Mouse (Mus musculus): ENCODE measurements around the gene Cxcl9.
A peak's percentile ranks its signal among the peaks of the same experiment; 100 is the strongest.
"Not testable (repeated sequence)": the region's sequence is repeated elsewhere in the genome, so short reads cannot be mapped to it uniquely, and the experiment has no call there.

Cxcl9 gene

DNA sequence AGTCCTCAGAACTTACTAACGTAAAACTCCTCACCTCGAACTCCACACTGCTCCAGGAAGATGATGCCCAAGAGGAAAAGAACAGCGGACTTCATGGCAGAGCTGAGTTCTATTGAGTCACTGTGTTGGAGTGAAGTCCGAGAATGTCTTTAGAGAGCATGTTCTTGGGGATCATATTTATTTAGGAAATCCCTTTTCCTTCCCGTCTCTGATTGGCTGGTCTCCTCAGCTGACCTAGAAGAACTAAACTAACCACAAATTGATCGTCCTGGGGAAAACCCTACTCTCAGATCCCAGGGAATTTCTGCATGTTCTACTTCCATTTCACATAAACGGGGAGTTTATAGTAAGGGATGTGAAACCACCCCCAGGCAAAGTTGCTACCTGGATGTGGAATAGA is at the start of gene Cxcl9:
Gene Cxcl9, minus strand, starts transcription at position 151 of the 400 bp plus-strand sequence.
- no peak for DNase-seq (ENCODE audit: low read depth, low spot score)

DNA sequence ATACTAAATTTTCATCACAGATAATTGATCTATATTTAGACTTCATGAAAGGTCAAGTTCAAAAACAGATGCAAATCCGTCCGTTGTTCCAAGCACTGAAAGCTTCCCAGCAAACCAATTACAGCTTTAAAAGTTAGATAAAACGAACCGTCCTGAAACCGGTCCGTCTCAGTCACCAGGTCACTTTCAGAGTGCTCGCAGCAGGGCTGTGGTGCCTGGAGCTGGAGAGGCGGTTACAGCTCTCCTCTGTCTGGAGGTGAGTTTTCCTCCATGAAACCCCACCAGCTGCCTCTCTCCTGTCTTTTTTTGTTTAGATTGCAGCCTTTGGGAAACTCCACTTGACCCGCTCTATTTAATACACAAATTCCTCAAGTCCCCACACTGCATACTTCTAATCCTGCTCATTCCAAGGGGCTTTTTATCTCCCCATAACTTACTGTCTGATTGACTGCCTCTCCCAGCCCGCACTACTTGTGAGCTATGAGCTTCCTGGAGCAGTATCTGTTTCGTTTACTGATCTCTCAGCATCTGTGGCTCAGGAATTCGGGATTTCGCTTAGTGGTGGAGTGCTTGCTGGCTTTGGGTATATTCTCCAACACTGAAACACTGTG is 49.0 kb upstream of the Cxcl9 start:
- DNase-seq (ENCODE audit: low read depth, low spot score): no peak

DNA sequence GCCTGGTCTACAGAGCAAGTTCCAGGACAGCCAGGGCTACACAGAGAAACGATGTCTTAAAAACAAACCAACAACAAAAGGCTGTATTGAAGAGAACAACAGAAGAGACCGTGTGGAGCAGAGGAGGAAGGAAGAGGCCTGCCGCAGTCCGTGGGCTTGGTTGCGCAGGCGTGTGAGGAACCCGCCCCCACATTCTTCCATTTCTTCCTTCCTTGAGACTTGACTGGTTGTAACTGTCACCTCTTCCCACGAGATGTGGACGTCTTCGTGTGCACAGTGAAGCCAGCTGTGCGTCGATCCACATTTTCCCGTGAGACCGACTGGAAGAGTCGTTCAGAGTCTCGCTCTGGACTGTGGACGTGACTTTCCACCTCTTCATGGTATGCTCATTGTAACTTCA is 47.5 kb upstream of the Cxcl9 start:
- DNase-seq (ENCODE audit: low read depth, low spot score): no peak

DNA sequence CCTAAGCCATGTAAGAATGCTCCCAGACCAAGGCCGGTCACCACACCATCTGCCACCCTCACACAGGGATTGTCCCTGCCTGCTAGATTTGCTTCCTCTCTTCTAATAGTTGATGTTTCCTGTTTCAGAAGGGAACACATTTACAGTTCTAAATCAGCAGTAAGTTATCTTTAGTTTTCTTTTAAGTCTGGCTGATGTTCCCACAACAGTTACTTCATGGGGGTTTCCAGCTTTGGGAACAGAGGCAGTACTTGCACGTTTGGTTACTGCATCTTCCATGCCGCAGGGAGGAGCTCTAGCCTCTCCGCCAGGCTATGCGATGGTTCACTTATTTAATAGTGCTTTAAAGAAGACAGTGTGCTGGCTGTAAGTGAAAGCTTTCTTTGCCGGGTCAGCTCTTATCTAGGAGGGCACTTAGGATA is 46.9 kb upstream of the Cxcl9 start:
- DNase-seq (ENCODE audit: low read depth, low spot score): no peak

DNA sequence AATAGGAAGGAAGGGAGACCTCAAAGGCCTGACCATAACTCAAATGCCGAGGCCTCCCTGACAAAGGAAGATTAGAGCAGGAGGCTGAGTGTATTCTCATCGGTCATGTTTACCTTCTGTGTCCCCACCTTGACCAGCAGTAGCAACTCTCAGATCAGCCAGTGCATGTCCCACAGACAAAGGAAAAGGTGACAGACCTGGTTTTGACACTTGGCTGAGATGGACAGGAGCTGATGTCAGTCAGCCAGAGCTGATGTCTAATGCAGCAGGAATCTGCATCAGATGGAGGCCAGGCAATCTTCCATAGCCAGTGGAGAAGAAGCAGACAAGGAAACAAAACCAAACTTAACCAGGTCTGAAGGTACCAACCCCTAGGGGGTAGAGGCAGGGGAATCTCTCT is 44.7 kb upstream of the Cxcl9 start:
- DNase-seq (ENCODE audit: low read depth, low spot score): no peak

DNA sequence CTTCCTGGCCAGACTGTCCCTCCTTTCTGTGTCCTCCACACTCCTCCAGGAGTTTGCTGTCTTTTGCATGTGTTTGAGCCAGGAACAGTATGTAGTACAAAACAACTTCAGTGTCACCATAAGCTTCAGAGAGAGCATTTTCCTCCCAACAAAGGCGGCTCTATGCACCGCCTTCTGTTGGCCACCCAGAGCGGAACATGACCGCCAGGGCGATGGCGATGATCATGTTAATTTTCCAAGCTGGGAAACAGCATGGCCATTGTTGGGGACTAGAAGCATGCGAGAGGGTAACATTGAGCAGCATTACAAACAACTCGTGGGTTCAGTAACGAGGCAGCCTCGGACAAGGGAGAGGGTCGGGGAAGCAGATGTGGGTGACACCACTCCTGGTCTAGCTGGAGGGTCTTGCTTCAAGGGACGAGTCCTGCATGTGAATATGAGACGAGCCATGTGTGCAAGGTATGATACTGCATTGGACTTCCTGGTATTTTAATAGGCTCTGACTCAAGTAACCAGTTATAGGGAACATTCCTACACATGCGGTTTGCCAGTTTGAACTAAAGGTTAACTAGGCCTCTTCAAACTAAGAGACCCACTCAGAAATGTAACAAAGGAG is 43.6 kb upstream of the Cxcl9 start:
- no peak for DNase-seq (ENCODE audit: low read depth, low spot score)

DNA sequence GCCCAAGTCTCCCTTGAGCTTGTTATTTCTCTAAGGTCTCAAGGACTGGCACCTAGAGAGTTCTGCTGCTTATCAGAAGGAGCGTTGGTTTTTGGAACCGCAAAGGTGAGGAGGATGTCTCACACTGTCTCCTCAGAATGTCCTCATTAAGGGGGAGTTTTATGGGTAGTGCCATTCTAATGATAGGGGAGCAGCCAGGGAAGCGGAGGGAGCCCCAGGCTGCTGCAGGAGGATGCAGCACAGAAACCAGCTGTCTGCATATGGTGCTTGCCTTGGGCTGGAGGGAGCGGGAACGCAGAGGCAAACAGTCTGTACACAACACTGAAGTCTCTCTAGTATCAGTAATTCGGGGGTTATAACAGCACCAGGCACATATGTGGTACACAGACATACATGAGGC is 43.0 kb upstream of the Cxcl9 start:
- no peak for DNase-seq (ENCODE audit: low read depth, low spot score)

DNA sequence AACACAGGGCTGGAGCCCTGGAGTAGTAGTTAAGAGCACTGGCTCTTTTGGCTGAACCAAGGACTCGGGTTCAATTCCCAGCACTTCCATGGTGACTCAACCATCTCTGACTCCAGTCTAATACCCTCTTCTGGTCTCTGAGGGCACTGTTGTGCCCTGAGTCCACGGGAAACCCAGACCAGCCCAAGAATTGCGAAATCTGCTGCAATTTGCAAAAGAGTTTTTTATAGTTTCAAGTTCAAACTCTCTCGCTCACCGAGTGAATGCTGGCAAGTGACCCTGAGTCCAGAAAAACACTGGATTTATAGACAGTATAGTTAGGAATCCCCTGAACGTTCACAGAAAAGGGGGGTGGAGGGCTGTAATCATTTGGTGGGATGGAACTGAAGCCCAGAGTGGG is 42.5 kb upstream of the Cxcl9 start:
- no peak for DNase-seq (ENCODE audit: low read depth, low spot score)

DNA sequence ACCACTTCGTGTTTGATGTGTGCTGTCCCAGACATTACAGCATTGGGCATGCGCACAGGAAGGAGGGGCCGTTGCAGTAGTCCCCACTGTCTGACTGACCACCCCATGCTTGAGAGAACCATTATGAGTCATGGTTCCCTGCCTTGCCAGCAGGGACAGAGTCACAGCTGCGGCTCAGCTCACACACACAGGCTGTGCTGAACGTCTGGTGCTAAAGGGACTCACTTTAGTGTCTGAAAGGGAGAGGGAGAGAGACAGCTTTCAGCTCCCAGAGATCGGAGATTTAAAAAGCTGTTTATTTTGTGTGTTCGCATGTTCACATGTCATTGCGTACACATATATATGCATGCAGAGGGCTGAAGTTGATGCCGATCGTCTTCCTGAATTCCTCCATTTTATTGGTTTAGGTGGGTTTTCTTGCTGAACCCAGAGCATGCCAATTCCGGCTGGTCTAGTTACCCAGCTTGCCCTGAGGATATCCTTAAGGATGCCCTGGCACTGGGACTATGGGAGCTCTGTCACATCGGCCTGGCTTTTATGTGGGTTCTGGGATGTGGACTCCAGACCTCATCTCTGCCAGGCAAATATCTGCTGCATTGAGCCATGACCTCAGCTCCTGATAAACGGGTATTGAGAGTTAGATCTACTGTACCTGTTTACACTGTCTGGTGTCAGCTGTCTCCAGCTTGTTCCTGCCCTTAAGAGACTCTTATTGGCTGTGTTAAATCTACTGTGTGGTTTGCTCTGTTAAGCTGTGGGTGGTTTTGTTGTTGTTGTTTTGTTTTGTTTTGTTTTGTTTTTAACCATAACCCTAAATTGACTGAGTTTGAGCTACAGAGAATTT is 41.5 kb upstream of the Cxcl9 start:
- DNase-seq (ENCODE audit: low read depth, low spot score): peak; percentile 77

DNA sequence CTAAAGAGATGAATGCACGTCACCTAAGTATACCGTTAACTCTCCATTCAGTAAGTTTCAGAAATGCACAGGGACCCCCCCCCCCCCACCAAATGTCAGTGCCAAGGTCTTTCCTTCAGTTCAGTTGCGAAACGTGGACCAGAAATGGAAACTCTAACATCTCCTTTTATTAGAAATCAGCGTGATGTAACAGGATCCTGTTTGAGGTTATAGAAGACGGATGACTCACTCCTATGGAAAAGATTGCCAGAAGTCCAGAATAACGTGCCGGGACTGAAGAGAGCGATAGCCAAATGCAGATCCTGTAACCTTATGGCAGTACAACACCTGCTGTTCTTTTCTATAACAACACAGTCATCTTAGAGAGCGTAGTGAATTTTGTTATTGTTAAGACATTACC is 40.5 kb upstream of the Cxcl9 start:
- DNase-seq (ENCODE audit: low read depth, low spot score): peak; percentile 67

DNA sequence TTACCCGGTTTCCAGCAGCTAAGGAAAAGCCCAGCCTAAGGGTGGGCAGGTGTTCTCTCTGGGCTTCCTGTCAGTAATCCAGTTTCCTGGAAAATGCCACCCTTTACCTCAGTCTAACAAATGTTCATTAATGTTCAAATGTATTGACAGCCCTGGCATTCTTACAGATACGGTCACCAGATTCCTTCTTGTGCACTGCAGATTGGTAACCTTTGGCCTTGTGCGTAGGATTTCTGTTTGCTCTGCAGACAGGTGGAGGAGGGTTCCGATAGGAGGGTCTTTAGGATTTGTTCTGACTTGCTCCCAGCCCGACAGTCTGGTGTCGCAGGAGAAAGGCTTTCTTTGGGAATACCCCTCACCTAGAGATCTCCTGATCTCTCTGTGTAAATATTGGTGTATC is 38.7 kb upstream of the Cxcl9 start:
- no peak for DNase-seq (ENCODE audit: low read depth, low spot score)

DNA sequence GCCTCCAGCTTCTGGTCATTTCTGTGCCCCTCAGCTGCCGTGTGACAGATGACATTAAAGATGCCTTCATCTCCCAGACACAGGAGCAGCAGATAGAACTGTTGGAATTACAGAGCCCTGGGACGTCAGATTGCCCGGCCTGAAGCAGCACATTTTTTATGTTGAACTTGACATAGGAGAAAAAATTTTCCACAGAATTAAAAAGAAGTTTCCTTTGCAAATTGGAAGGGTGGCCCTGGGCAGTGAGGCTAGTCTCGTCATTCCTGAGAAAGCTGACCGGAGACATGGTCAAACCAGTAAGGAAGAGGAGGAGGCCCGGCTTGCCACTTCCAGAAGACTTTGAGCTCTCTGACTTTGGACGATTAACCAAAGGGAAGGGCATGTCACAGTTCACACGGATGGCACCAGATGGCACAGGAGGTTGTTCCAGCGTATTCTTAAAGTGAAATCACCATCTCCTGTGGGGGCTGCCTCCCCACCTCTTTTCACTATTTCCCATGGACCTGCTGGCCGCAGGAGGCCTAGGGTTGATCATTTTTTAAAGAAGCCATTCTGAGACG is 37.3 kb upstream of the Cxcl9 start:
- DNase-seq (ENCODE audit: low read depth, low spot score): no peak

DNA sequence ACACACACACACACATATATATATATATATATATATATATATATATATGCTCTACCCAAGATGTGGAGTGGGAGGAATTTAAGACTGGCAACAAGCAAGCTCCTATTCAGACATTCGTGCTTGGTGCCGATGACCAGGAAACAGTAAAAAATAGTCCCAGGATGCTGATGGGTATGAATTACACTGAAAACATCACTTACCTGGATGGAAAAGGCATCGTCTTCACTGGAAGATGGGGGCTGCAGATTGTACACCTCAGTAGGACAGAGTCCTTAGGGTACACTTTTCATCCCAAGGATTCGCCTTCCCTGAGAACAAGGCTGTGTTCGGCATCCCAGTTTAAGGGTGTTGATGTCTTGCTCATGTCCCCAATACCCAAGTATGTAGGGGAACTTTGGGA is 36.1 kb upstream of the Cxcl9 start:
- no peak for DNase-seq (ENCODE audit: low read depth, low spot score)

DNA sequence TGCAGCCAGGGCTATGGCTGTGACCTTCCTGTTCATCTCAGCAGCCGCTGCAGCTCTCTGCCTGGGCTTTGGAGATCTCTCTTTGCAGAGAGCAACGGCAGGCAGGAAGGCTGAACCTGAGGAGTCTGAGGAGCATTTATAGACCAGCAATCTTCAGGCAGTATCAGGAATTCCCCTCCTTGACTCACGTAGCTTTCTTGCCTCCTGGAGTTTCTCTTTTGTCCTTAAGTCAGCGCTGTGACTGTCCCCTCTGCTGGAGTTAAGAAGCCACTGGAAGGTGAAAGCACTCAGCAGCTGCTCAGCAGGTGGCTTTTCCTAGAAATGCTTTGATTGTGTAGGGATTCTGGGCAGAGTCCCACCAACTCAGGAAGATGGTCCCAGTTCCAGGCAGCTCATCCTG is 35.3 kb upstream of the Cxcl9 start:
- DNase-seq (ENCODE audit: low read depth, low spot score): no peak

DNA sequence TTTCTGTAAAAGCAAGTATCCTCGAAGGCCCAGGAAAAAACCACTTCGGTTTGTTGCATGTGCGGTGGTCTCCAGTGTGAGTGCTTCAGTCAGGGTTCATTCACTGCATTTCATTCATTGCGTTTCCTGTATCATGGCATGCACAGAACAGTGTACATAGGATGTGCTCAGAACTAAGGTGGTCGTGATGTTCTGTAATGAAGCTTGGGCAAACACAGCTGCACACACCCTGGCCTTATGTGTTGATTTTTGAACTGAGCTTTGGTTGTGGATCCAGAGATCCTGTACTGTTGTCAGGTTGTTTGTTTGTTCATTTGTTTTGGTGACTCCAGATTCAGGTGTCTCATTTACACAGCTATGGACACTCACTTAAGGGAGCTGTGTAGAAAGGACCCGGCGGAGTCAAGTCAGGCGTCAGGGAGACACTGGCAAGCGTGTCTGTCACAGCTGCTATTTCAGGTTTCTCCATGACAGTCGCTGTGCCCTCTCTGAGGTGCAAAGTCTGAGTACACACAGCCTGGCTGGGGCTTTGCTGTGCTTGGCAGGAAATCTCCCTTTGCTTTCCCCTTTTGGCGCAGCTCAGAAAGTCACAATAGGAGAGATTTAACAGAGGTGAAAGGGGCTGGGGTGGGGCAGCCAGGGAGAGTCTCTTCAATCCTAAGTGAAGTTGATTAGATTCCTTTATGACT is 31.0 kb upstream of the Cxcl9 start:
- peak; percentile 27 for DNase-seq (ENCODE audit: low read depth, low spot score)

DNA sequence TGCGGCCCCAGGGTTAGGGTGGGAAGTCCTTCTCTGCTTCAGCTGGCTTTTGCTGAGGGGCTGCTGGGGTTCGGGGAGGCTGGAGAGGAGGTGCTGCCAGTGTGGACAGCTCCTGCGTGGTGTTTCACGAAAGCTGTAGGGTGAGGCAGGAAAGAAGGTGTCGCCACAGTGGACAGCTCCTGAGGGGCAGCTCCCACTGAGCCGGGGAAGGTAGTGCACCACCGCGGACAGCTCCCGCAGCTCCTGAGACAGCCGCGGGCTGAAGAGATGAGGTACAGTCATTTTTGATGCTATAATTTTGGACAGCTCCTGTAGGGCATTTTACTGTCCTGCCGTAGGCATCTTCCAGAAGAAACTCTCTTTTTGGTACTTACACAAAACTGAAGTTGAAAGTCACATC is 30.2 kb upstream of the Cxcl9 start:
- no peak for DNase-seq (ENCODE audit: low read depth, low spot score)

DNA sequence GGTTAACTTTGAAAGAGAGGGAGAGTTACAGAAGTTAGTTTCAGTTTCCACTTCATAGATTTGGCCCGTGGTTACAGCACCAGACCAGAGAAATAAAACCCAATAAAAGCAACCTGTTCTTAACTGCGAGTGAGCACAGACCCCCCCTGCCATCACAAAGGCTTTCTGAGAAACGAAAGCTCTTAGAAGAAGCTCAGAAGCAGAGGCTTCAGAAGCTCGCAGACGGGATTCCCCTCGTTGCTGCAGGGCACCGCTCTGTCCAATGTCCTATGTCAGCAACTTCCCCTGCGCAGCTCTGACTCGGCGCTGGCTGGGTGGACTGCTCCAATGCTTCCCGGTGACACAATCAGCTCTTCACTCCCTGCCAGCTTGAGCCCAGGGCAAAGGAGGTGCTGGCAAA is 25.6 kb upstream of the Cxcl9 start:
- DNase-seq (ENCODE audit: low read depth, low spot score): peak; percentile 69

DNA sequence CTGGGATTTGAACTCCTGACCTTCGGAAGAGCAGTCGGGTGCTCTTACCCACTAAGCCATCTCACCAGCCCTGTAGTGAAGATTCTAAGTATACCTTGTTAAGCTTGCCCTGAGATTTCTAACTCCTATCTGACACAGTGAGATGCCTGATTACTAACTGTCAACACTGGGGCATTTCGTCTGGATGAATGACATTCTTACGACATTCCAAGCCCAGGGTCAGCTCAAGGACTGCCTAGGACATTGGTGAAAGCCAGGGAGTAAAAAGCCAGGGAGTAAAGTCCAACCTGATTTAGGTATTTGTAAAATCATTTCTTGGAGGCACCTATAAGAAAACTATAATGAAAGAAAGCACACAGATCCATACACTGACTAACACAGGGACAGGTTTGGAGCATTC is 24.8 kb upstream of the Cxcl9 start:
- DNase-seq (ENCODE audit: low read depth, low spot score): not testable (repeated sequence)

DNA sequence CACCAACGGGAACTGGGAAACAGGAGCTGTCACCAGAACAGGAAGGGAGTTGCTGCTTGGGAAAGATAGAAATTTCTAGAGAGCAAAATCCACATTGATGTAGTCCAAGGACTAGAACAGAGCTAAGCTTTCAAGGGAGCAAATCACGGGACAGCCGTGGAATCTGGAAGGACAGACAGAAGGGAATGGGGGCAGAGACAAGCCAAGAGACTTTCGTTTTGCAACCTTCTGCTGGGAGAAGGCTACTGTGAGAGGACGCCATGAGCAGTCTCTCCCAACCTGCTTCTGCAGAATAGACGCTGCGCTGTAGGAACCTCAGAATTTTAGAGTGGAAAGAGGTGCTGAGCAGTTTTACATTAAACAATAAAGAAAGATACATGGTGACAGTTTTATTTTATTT is 21.9 kb upstream of the Cxcl9 start:
- DNase-seq (ENCODE audit: low read depth, low spot score): no peak

DNA sequence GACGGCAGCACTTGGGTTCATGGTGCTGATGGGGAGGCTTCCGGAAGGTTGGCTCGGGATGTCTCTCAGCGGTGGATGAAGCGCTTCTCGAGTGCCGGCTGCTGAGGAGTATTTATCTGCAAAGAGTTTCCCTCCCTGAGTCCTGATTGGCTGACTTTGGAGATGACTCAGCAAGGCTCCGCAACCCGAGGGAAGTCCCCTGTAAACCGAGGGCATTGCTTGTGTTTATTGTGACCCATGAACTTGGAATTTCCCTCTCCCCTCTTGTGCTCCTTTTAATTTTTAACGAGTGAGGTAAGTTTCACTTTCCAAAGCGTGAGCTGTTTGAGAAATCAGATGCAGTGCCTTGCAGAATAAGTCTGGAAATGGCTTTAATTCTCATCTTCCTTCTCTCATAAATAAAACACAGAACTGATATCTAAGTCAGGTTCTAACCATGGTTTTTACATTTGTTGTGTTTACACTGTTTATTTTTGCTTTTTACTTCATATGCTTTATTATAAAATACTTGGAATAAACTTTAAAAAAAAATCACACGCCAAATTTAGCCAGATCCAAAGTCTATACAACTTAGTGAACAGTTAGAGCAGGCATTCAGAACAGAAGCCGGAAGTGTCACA is 21.0 kb upstream of the Cxcl9 start, which contains the start of gene Cxcl10:
Gene Cxcl10, minus strand, starts transcription at position 96 of the 620 bp plus-strand sequence.
- peak; percentile 68 for DNase-seq (ENCODE audit: low read depth, low spot score)

DNA sequence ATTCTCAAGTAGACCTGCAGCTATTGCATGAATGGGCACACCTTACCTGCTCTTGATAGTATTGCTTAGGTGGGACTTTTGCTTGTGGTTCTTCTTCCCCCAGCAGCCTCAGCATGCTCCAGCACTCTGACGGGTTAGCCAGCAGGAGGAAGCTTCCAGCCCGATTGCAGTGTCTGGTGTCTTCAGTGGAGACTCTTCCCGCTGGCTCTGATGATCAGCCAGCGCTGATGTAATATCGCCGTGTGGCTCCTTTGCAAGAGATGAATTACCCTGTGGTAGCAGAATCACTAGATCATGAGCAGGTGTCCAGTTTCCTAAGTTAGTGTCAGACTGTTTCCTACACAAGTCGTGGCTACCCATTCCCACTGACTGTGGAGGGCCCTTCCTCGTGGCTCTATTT is 17.1 kb upstream of the Cxcl9 start:
- peak; percentile 68 for DNase-seq (ENCODE audit: low read depth, low spot score)
